Mouse (Mus musculus) liver, postnatal 0 days (tissue): ENCODE measurements around the gene Tmtc1. TPM values are rescaled to one million over a fixed set of nuclear protein-coding genes. Genes with fewer than 3 reads are reported as not detected.

Experiments
- ATAC-seq: fragments of 200-750 bp; cut with Nextera tagmentation; 2 replicates; pipeline ENCODE4 v1.8.0; 2017; ENCODE audit warnings: mild to moderate bottlenecking, moderate library complexity
- DNase-seq: peaks from one replicate; pipeline ENCODE4 v3.0.0-alpha.2; 2016
- H3K27ac ChIP-seq: fragments of 300-500 bp; sonication (generic); 2 replicates; pipeline ENCODE4 v1.5.1; 2014; ENCODE audit warnings: antibody characterized with exemption, moderate library complexity, mild to moderate bottlenecking, low read depth
- H3K27me3 ChIP-seq: fragments of 300-500 bp; sonication (generic); 2 replicates; pipeline ENCODE4 v1.6.1; 2014; ENCODE audit warnings: low read length, control low read depth, mixed read lengths; ENCODE audit not compliant: insufficient read depth
- H3K36me3 ChIP-seq: fragments of 300-500 bp; sonication (generic); replicated peaks from 2 replicates; pipeline ENCODE4 v1.6.1; 2014; ENCODE audit warnings: mild to moderate bottlenecking, control low read depth, low read length, moderate library complexity, mixed read lengths; ENCODE audit not compliant: insufficient read depth
- H3K4me1 ChIP-seq: fragments of 300-500 bp; sonication (generic); 2 replicates; pipeline ENCODE4 v1.6.1; 2014; ENCODE audit warnings: antibody characterized with exemption, mild to moderate bottlenecking, control low read depth; ENCODE audit not compliant: insufficient read depth
- H3K4me2 ChIP-seq: fragments of 300-500 bp; sonication (generic); 2 replicates; pipeline ENCODE4 v1.6.1; 2014; ENCODE audit warnings: low read depth, mild to moderate bottlenecking, low read length, moderate library complexity, mixed read lengths
- H3K4me3 ChIP-seq: fragments of 300-500 bp; sonication (generic); 2 replicates; pipeline ENCODE4 v1.5.1; 2014; ENCODE audit warnings: low read depth, low read length
- H3K9ac ChIP-seq: fragments of 300-500 bp; sonication (generic); replicated peaks from 2 replicates; pipeline ENCODE4 v1.6.1; 2014; ENCODE audit warnings: mild to moderate bottlenecking, moderate library complexity
- H3K9me3 ChIP-seq: fragments of 300-500 bp; sonication (generic); 2 replicates; pipeline ENCODE4 v1.6.1; 2016; ENCODE audit warnings: mild to moderate bottlenecking, control low read depth, low read length, mixed read lengths
- CTCF ChIP-seq: sonication (generic); IDR thresholded peaks from 2 replicates; pipeline ENCODE4 v1.5.1; 2016; ENCODE audit warnings: antibody characterized with exemption, low read depth
- EP300 ChIP-seq: IDR thresholded peaks from 2 replicates; pipeline ENCODE4 v1.6.1; 2016; ENCODE audit warnings: antibody characterized with exemption, low read depth, mild to moderate bottlenecking
- WGBS: fragments of 180-500 bp; shearing (Covaris S2); extraction: QIAGEN DNeasy Blood & Tissue Kit; methylation state at CpG from one replicate; pipeline ENCODE4 v1.1.7; 2014; ENCODE audit not compliant: insufficient replicate concordance; 5-methylcytosine and 5-hydroxymethylcytosine counted together
- polyA plus RNA-seq: library from polyadenylated mRNA; unstranded; fragments of >200 nt; fragmentation: Nextera tagmentation; extraction: Ambion mirVana; gene quantifications from 2 replicates; pipeline ENCODE4 v1.2.1, GENCODE M21; 2015

Tmtc1 gene
- polyA plus RNA-seq, 1 experiment from 2014 or later = 0.12 TPM

DNA sequence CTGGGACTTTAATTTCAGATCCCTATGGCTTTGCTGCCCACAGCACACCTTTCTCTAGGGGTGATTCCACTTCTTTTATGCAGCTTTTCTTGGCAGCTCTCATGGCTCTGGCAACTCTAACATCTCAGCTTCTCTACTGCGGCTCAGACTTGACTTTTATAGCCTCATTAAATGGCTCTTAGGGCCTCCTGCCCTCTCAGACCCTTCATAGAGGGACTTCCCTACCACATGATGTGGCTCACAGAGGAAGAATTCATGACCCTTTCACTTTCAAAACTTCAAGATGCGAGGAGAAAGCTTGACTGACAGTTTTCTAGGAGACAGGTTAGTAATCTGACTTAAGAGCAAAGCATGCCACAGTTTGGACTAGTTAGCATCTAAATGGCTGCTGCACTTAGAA lies 221.5 kb downstream of the Tmtc1 start:
- Histone ChIP-seq H3K9me3 (no peaks in the 10 kb centered on the region), H3K4me1 (no peaks in the 10 kb centered on the region), H3K27ac (no peak overlapping the region), H3K4me2 (no peak overlapping the region), H3K4me3 (no peak overlapping the region), H3K27me3 (no peaks in the 10 kb centered on the region), H3K36me3 (0 out of 2 replicates have a peak, but pooled peaks cover 2% of the 10 kb centered on the region), H3K9ac (no peak overlapping the region)
- DNase-seq = no peak
- WGBS = 73% methylated on average over 2 of the region's 2 CpGs
- TF ChIP-seq CTCF (no peak), EP300 (no peak)
- ATAC-seq = no peak

DNA sequence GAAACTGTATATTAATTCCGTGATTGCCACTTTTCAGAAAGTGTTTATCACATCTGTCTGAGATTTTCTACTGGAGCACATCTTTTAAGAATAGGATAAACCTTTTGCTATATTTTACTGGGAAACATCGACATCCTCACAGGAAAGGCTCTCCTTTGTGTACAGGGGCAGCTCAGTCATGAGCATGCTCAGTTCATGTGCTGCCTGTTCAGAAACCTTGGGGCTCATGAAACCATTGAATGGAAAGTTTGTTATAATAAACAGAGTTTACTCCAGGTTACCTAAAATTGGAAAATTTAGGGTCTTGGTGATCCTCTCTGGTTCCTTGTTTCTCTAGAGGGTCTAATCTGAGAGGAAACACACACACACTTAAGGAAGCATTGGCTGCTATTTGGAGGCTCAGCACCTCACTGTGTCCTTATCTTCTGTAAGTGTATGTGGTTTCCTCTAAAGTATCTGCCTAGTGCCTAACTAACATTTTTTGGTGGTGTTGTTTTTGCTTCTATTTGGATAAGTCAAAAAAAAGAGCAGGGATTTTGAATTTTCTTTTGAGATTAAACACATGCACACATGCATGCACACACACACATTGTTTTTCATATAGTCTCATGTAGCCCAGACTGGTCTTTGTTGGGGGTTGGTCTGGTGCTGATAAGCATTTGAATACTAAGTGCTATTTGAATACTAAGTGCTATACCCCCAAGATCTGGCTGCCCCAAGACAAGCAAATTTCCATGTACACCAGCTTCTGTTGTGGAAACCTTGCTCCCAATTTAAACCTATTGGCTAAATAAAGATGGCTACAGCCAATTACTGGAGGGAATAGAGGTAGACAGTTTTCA lies 225.7 kb downstream of the Tmtc1 start:
- Histone ChIP-seq H3K9ac (no peak overlapping the region), H3K27me3 (no peaks in the 10 kb centered on the region), H3K4me2 (no peak overlapping the region), H3K9me3 (no peaks in the 10 kb centered on the region), H3K4me3 (no peak overlapping the region), H3K4me1 (peaks cover 4% of the 10 kb centered on the region; the same call in 1 of the 2 replicates), H3K27ac (no peak overlapping the region), H3K36me3 (peaks cover 2% of the 10 kb centered on the region; the same call in 1 of the 2 replicates)
- DNase-seq (no peak), ATAC-seq (no peak)
- TF ChIP-seq CTCF = no peak
- no peak for TF ChIP-seq EP300
- 56% methylated on average over 2 of the region's 2 CpGs for WGBS

DNA sequence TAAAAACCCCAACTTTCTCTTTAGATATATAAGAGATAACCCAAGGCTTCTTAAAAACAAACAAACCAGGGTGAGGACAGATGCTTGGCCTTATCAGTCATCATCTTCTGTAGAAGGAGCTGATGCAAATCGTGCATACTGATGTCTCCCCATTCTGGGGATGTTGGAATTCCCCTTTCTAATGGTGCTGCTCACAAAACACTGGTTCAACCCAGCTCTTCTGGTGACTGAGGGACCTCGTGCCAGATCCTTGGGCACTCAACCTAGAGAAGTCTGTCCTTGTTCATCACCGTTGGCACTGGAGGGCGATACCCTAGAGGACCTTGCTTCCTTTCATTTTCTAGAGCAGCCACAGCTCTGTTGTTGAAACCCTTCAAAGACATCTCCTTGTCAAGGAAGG lies 227.4 kb downstream of the Tmtc1 start:
- Histone ChIP-seq H3K4me2 (no peak overlapping the region), H3K27ac (no peak overlapping the region), H3K36me3 (peaks cover 2% of the 10 kb centered on the region; the same call in 1 of the 2 replicates), H3K27me3 (no peaks in the 10 kb centered on the region), H3K4me1 (peaks cover 10% of the 10 kb centered on the region; the same call in 1 of the 2 replicates), H3K9ac (no peak overlapping the region), H3K4me3 (no peak overlapping the region), H3K9me3 (no peaks in the 10 kb centered on the region)
- TF ChIP-seq CTCF (no peak), EP300 (no peak)
- ATAC-seq (no peak), DNase-seq (no peak)
- WGBS = 75% methylated on average over 4 of the region's 4 CpGs

DNA sequence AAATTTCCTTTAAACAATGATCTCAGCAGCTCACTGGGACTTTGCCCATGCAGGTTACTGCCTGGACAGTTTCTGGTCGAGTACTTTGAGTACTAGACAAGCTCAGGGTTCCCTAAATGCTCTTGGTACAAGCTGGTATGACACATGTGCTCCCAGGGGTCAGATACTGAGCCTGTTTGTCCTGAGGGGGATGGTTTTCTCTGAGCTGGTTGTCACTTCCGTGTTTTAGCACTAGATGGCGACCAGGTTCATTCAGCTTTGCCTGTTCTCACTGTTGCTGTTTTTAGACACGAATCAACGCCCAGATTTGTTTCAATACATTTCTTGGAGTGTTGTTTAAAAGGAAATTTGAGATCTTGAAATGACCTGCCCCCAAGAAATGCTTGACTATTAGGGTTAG lies 229.4 kb downstream of the Tmtc1 start:
- Histone ChIP-seq H3K36me3 (no peaks in the 10 kb centered on the region; the same call in 1 of the 2 replicates), H3K4me1 (peaks cover 18% of the 10 kb centered on the region; the same call in 1 of the 2 replicates), H3K27ac (no peak overlapping the region), H3K4me3 (no peak overlapping the region), H3K9me3 (no peaks in the 10 kb centered on the region), H3K9ac (no peak overlapping the region), H3K4me2 (no peak overlapping the region), H3K27me3 (no peaks in the 10 kb centered on the region)
- TF ChIP-seq CTCF (peak; percentile 77), EP300 (peak; percentile 43; the same call in 1 of the 2 replicates)
- DNase-seq (peak; percentile 67), ATAC-seq (peak; percentile 18)
- WGBS = 2% methylated on average over 5 of the region's 5 CpGs

DNA sequence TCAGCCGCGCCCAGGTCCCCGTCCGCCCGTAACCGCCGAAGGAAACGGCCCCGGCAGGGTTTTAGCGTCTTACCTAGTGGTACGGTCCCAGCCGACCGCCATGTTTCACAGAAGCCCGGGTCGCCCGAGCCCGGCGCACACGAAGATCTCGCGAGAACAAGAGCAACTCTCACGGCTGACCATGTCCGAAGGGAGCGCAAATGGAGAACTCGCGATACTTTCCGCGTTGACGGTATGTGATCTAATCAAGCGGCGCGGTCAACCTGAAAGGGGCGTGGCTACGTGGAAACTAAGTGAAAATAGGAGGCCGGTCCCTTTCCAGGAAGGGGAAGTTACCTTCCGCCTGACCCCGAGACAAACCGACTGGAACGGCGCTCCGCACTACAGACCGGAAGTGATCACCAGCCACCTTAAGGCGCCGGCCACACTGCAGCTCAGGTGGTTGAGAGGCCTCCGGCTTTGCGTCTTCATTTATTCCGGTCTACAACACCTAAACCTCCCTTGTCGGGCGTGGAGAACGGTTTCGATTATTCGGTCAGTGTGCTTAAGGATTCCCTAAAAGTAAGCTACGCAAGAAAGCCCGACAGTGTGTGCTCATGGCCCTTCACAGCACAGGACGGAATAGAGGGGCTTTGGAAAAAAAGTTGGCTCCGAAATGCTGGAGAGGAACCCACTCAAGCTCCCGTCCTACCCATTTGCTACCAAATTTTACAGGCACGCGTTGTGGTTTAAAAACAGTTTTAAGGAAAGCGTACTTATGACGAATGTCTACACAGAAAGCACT lies 232.1 kb downstream of the Tmtc1 start, which contains the start of gene Ergic2:
Gene Ergic2 (minus strand): TSS at position 478 of the 784 bp plus-strand sequence.
- peak within 1 kb of the TSS; percentile 100 for H3K9ac ChIP-seq
- H3K9me3 ChIP-seq = no peaks in the 10 kb centered on the region
- ATAC-seq (peak; percentile 98), DNase-seq (peak; percentile 96)
- WGBS = under 1% methylated on average over 61 of the region's 61 CpGs
- no peaks in the 10 kb centered on the region; the same call in 1 of the 2 replicates for H3K36me3 ChIP-seq
- peak; percentile 90 for TF ChIP-seq EP300
- no peak for TF ChIP-seq CTCF
- peak within 1 kb of the TSS; percentile 95 for H3K27ac ChIP-seq
- peaks cover 23% of the 10 kb centered on the region for H3K4me1 ChIP-seq
- no peaks in the 10 kb centered on the region for H3K27me3 ChIP-seq
- H3K4me3 ChIP-seq = peak within 1 kb of the TSS; percentile 99
- peak within 1 kb of the TSS; percentile 91 for H3K4me2 ChIP-seq
